Mouse (Mus musculus): Measurements from ENCODE around the gene Tpi1.

The Tpi1 gene

DNA sequence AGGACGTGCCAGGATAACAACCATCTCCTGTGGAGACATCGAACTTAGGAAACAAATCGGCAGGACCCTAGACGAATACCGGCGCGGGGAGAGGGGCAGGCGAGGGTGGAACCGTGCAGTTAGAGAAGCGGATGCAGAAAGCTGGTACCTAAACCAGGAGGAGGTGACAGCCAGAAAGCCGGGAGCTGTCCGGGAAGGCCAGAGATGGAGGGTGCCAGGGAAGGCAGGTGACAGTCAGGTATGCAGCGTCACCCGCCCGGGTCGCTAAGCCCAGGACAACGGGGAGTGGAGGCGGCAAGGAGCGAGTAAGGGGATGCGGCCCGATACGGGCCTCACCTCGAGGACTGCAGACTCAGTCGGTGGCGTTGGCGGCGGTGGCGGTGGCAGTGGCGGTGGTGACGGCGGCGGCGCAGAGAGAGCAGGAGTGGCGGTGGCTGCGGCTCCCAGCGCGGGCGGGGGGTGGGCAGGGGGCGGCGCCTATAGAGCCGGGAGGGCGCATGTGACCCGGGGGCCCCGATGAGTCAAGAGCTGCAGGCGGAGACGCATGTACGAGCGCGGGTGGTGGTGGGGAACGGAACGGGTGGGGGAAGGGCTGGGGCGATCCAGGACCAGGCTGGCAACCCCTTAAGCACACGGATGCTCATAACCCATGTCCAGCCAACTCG lies 44.9 kb downstream of the Tpi1 start, which contains the start of gene Eno2:
Gene Eno2, minus strand, starts transcription at position 573 of the 665 bp plus-strand sequence.
- DNase-seq = peak; percentile 85

- DNase-seq = no peak
Measured at GRCm38 (mm10) chr6:124768704-124769044, 45.4 kb downstream of the Tpi1 start.

GRCm38 (mm10) chr6:124767920-124768703 lies 46.0 kb downstream of the Tpi1 start:
- peak; percentile 51 for DNase-seq

GRCm38 (mm10) chr6:124767536-124767919 lies 46.6 kb downstream of the Tpi1 start:
- no peak for DNase-seq

- DNase-seq = no peak
Measured at GRCm38 (mm10) chr6:124765951-124766350, 48.1 kb downstream of the Tpi1 start.

Measured in right cerebral cortex, postnatal 14 days (tissue).